Mouse (Mus musculus) frontal cortex, postnatal 14 days (tissue): ENCODE results near the gene Slc17a1.

Source experiments
- DNase-seq, 2 experiments: peaks; one replicate each; pipeline ENCODE4 v3.0.0; 2022; ENCODE audit warnings: low spot score in 2 of 2

Gene Slc17a1

DNA sequence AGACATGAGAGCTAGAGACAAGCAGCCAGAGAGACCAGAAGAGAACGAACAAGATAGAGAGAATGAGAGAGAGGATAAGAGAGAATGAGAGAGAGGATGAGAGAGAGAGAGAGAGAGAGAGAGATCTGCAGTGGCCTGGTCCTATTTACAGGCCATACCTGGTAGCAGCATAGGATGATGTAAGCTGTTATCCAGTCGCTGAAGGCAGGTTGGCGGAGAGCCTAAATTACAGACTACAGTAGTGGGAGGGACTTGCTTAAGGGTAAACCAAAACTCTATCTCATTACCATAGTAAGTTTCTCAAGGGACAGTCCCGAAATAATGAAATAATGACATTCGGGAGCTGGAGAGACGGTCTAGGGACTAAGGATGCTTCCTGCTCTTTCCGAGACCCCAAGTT is at the start of gene Slc17a1:
Gene Slc17a1 (plus strand): TSS at position 346 of the 400 bp plus-strand sequence.
- no peak for DNase-seq

DNA sequence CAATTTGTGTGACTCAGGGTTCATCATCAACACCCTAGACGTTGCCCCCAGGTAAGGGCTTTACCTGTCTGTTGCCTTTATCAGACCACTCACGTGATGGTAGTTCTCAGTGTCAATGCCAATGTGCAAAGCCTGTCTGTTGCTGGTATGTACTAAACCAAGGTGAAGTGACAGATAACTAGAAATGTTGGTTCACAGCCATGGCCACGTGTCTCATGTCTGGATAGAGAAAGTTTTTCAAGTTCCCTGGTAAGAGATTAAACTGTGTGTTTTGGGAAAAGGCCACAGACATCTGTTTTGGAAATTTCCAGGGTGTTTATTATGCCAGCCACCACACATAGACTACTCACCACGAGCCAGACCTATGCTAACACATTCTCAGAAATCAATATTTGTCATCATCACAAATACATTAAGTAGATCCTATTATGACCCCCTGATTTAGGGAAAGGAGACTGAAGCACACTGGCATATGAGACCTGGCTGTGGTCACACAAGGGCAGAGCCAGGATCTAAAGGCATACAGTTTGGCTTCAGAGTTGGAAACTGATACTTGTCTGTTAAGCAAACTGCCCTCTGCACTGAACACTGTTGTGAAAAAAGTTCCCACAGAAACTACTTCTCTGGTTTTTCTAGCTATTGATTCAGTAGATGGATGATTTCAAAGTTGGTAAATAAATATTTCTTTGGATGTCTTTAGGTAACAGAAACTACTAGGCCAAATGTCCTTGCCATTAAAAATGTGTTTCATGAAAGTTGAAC is 47.2 kb upstream of the Slc17a1 start:
- DNase-seq = no peak

DNA sequence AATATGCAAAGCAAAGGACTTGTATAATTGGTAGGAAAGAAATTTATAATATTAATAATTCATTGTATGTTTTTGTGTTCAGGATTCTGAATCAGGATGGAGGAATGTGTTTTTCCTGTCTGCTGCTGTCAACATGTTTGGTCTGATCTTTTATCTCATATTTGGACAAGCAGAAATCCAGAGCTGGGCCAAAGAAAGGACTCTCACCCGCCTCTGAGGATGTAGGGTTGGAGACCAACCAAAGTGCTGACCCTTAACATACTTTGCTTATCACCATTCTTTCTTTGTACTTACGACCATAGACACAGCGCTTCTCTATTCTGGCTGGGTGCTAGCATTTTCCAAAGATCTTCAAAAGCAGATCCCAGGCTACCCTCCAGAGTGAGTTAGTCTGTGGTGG is 45.3 kb upstream of the Slc17a1 start:
- no peak for DNase-seq

DNA sequence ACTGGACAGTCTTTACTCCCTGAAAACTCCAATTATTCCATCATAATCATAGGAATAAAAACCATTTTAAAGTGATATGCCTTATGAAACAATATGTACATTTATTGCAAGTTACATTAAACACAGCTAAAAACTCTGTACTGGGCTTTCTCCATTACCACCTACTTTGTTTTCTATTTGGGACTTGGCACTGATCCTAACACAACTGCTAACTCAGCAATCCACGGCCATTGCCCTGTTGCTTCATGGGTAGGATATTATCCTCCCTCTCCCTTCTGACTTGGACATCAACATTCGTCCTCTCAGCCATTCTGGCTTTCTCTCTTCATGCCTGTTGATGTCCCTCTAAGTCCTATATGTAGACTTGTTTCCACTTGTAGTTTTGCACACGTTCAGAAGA is 40.9 kb upstream of the Slc17a1 start:
- no peak for DNase-seq

DNA sequence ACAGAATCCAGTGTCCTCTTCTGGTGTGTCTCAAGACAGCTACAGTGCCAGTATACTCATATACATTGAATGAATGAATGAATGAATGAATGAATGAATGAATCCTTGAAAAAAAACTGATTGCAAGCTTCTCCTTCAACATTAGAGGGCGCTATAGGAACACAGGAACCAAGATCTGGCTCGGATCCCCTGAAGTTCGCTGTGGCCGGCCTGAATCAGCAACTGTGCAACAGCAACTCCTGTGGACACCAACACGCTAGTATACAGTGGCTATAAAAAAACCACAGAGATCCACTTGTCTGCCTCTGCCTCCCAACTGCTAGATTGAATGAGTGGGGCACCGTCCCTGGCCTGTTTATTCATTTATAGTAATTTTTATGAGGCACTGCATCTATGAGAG is 34.5 kb upstream of the Slc17a1 start:
- no peak for DNase-seq

DNA sequence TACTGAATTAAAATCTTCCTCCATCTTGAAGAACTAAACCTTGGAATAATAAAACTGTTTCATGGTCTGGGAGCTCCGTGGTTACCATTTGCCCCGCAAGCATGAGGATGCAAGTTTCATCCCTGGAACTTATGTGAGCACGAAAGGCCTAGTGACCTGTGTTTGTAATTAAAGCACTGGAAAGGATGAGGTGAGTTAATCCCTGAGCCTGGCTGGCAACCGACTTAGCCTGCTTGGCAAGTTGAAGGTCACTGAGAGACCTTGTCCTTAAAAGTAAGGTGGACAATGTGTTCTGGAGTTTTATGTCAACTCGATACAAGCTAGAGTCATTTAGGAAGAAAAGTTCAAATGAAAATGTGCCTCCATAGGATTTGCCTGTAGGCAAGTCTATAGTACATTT is 32.7 kb upstream of the Slc17a1 start:
- DNase-seq = no peak

DNA sequence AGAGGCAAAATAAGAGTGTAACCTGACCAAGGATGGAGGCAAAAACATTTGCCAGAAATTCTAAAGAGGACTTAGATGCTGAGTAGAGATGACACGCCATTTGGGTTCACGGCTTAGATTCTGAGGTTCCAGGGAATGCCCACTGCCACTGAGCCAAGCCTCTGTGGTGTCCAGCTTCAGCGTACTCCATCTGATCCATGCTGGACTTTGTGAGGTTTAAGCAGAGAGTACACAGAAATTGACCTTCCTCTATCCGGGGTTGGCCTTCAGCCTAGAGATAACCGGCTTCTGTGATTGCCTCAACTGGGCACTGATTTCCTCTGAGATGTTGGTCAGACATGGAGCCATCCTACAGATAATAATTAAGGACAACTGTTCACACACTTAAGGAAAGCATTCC is 30.9 kb upstream of the Slc17a1 start:
- DNase-seq = no peak

DNA sequence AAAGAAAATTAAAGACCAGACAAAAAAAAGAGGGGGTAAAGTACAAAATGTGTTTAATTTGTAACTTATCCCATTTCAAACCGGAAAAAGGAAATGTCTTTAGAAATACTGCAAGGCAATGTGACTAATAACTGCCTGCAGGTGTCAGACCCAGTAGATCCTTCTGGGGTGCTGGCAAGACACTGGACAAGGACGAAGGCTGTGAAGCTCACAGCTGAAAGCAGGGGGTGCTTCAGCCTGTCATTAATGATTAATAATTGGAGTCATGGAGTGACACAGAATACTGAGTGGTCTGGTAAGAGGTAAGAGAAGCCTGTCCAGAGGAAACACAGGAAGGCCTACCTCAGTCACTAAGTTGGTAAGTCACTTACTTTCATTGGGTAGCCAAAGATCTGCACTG is 28.2 kb upstream of the Slc17a1 start, which contains the start of gene Slc17a3:
Gene Slc17a3 (plus strand): TSS at position 127 of the 400 bp plus-strand sequence.
- DNase-seq = no peak

DNA sequence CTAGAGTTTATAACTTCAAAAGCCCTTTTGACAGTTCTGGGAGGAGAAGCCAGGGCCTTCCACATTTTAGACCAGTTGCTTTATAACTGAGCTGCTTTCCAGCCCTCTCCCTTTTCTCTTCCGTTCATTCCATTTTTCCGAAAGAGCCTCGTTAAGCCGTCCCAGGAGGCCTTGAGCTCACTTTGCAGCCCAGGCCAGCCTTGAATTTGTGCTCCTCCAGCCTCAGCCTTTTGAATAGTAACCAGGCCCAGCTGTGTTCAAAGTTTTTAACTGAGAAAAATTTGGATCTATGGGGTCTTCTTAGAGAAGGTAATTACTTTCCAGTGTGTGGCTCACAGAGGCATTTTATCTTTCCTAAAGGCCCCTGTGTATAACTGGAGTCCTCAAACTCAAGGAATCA is 21.7 kb upstream of the Slc17a1 start:
- no peak for DNase-seq

DNA sequence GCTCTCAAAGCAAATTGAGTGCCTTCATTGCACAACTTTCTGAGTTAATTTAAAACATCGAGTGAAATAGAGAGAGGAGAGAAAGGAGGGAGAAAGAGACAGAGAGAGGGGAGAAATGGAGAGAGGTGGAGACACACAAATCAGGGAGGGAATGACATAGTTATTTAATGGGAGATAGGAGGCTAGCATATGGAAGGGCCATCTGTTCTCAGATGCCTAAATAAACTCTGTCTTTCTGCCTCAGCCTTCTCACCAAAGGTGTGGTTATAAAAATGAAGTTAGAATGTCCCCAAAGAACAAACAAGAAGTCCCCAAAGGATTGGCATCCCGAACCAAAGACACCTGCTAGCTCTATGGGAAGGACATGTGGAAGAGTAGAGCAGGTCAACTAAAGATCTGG is 18.3 kb upstream of the Slc17a1 start:
- DNase-seq = no peak

DNA sequence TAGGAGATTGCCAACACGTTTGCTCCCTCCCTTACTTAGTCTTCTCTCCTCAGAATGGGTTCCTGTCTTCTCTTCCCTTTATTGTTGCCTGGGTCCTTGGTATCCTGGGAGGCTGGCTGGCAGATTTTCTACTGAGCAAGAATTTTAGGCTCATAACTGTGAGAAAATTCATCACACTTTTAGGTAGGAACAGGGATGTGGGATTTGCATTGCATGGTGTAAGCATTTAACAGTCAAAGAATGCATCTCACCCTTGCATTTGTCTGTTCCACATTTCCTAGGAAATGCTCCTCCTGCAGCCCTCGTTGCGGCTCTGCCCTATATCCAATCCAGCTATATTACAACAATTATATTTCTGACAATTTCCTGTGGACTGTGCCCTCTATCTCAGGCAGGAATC is 11.1 kb upstream of the Slc17a1 start:
- no peak for DNase-seq

DNA sequence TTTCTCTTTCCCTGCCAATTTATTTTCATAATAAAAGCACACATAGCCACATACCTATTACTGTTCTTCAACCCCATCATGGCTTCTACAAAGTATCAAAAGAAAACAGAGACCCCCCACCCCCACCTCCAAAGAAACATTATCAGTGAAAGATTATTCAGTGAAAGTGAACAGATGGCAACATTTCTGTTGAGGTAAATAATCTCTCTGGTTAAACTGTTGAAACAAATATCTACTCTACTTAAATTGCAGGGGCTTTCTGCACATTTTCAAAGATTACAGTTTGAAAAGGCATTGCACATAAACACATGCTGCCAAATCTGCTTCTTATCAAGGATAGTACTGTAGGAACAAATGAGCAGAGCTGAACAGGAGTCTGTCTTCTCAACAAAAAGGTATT is 5.7 kb upstream of the Slc17a1 start:
- DNase-seq = no peak

DNA sequence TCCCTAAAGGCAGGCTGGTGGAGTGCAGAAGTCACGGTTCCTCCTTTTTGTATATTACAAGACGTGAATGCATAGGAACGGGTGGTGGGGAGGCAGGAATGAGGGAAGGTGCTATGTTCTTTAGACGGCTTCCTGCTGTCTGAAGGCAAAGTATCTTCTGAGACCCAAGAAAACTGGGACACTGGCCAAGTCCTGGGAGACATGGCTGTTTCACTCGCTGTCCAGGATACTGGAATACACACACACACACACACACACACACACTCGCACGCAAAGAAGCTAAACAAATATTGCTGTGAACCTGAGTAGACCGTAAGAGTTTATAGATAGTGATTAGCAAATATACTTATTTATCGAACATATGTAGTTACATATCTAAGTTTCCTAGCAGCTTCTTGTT is 2.8 kb upstream of the Slc17a1 start:
- DNase-seq = no peak

DNA sequence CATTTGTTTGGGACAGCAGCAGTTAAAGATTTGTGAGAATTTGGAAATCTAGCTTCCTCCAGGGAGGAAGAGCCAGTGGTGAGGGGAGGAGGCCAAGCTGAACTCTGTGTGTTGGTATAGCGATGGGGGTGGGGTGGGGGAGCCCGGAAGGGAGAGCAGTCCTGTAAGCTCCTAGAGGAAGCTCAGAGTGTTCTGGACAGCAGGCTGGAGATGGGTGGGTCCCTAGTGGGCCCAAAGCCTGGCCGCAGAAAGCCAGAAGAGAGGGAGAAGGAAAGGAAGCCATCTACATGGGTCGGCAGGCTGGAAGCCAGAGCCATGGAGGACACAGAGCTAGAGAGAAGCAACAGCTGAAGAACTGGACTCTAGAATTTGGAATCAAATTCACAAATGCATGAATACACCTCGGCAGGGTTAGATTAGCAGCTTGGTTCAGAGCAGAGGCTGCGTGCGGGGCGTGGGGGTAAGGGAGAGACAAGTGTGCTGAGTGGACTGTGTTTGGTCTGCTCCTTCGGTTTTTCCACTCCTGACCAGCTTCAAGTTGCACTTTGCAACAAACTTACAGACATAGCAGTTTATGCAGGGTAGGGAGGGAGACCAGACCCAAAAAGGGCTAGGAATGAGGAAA is 1.4 kb upstream of the Slc17a1 start:
- no peak for DNase-seq

DNA sequence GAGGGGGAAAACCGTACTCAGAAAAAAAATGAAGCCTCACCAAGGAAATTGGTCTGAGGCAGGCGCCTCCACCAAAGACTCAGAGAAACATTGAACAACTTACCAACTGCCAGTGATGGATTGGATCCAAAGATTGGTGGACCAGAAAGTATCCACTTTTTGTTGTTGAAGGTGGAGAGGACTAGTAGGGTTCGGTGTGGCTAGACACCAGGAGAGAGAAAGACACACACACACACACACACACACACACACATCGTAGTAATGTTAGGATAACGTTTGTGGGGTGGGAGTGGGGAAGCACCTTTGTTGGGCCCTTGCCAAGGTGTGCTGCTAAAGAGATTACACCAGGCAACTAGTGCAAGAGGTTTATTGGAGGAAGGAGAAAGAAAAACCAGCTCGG is 550 bp upstream of the Slc17a1 start:
- DNase-seq = no peak

DNA sequence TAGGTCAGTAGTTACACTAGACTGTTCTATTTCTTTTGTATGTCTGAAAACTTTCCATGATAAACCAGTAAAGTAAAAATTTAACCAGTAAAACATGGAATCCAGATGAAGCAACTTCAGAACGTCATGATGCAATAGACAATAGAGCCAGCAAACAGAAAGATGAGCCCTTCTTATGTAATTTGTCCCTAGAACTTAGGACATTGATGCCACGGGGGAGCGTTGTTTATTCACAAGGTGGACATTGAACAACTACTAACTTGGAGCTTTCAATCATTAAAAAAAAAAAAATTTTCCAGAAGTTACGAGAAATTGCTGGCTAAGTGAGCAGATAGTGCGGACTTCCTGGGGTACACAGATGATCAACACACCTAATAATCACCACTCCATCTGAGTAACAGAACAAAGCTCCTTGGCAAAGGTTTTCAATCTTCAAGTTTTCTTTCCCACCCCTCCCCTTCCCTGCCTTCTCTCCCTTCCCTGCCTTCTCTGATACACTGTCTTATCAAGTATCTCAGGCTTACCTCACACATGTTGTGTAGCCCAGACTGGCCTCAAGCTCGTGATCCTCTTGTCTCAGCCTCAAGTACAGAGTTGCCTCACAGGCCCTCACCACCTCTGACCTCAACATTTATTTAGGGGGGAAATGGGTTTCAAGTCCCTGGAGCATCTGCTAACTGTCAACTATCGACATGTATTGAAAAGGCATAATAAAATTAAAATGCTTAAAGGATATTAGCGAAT is 1.4 kb downstream of the Slc17a1 start:
- DNase-seq = no peak

DNA sequence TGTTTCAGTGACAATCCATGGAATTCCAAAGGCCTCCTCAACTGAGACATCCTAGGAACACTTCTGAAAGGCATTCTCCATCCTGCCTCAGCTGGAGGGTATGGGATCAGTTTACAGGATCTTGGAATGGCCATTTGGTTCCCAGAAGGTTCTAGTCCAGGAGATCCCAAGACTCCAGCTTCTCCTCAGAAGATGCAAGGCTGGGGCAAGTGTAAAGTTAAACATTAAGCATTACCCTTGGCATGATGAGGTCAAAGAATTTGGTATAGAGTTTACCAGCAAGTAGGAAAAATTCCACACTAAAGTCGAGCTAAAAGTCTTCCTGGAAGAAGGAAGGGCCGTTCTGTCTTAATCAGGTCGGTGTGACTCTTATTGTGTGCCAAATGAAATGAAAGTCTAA is 2.4 kb downstream of the Slc17a1 start:
- DNase-seq = no peak

DNA sequence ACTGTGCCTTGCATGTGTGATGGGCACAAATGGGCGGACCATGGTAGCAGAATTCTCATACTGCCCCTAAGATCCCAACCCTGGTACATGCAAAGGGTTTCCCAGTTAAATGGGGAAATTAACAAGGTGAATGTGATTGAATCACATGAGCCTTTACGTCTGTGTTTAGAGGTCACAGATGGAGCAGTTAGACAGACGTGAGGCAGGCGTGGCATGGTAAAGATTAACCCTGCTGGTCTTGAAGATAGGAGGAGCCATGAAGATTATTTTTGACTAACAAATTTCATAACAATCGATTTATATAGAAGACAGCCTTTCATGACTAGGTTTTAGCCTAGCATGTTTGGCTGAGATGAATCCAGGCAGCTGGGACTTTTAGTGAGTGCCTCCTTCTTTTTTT is 5.6 kb downstream of the Slc17a1 start:
- no peak for DNase-seq

DNA sequence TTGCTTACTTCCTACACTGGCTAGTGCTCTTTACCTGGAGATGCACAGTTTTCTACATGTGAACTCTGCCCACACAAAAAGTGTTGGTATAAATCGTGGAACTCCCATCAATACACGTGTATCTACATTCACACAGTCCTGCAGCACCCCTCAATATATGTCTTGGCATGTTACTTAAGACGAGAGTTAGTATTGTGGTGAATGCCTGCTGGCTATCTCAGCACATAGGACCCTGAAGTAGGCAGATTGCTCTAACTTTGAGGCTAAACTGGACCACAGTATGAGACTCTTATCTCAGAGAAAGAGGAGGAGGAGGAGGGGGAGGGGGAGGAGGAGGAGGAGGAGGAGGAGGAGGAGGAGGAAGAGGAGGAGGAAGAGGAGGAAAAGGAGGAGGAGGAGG is 11.6 kb downstream of the Slc17a1 start:
- DNase-seq = no peak

DNA sequence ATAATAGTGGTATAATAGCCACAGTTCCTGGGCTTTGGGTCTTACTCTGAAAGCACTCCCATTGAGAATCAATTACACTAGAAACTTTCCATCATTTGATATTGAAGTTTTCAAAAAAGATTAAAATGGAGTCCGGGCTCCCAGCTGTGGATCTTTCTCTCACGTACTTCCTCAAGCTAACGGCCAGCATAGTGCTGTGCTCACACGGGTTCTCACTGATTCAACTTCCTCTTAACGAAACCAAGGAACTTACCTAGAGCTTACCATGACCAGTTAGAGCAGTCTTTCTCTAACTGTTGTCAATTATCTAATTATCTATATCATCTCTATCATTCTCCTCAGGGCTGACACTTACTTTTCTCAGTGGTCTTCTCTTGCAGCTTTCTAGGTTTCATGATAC is 12.1 kb downstream of the Slc17a1 start:
- no peak for DNase-seq

DNA sequence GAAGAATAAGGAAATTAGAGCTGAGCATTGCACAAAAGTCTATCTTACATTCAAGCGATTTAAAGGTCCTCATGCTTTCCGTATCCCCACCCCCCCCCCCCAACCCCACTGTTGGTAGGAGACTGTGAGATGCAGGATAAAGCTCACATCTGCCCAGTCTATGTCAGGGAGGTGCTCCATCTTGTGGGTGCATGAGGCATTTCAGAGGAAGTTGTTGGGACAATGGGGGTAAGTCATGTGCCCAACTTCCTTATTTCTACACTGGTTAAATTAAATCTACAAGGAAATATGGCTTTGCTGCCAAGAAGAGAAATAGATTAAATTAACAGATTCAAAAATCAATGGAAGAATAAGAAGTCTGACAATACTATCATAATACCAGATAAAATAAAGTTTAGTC is 18.0 kb downstream of the Slc17a1 start:
- no peak for DNase-seq

DNA sequence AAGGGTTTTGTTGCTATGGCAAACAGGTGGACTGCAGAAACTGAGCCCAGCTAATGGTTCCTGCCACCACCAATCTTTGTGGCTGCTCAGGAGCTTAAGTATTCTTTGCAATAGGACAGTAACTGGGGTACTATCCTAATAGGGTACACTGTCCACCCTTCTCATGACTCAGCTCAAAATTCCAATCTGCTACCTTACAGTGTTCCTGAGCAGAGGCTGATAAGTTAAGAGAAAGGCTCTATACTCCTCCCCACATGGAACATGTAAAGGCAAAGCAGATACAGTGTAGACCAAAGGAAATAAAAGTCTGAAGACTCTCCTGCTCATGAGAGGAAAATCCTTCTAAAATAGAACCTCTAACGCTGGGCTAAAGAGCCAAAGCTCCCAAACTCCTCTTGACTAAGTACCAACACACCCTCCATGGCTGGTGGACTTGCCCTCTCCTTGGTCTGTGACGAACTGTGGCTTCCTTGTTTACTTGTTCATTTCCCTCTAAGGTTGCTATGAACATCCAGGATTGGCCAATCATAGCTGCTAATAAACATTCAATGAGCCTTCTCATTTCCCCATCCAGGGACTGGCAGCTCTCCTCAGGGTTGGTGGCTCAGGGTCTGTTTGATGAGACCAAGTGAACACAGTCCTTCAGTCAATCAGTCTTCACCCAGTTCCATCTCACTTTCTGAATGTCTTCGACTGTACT is 19.6 kb downstream of the Slc17a1 start:
- DNase-seq = no peak
